Mouse (Mus musculus) MEL (cell line): ENCODE data around the gene Fstl3. TPM values are rescaled to one million over a fixed set of nuclear protein-coding genes. Genes with fewer than 3 reads are reported as not detected.
A peak's percentile ranks its signal among the peaks of the same experiment; 100 is the strongest.

Experiments used
- DNase-seq: peaks from one replicate; pipeline ENCODE4 v3.0.0; 2011; ENCODE audit warnings: low read depth, low spot score
- H3K27ac ChIP-seq: 2 replicates; pipeline ENCODE4 v1.5.1; 2012; ENCODE audit warnings: low read depth, mild to moderate bottlenecking, control low read depth, low read length, moderate library complexity; ENCODE audit not compliant: control insufficient read depth
- H3K27me3 ChIP-seq, 2 experiments: fragments of 150-350 bp in 1 of 2; sonication (generic) in 1 of 2; 2 replicates each; pipeline ENCODE4 v1.6.1; 2012; ENCODE audit warnings: low read length in 2 of 2, mild to moderate bottlenecking in 2 of 2, improper control_type of control experiment in 1 of 2, moderate library complexity in 1 of 2; ENCODE audit not compliant: insufficient read depth in 2 of 2, control insufficient read depth in 1 of 2
- H3K36me3 ChIP-seq, 2 experiments: 2 replicates each; pipeline ENCODE4 v1.6.1; 2012 to 2014; ENCODE audit warnings: low read length in 2 of 2, improper control_type of control experiment in 1 of 2, inconsistent platforms in 1 of 2, mild to moderate bottlenecking in 1 of 2; ENCODE audit not compliant: insufficient read depth in 2 of 2, control insufficient read depth in 1 of 2
- H3K4me1 ChIP-seq, 2 experiments: fragments of 150-350 bp in 1 of 2; sonication (generic) in 1 of 2; 2 replicates each; pipeline ENCODE4 v1.6.1; 2012; ENCODE audit warnings: low read length in 2 of 2, improper control_type of control experiment in 1 of 2, mild to moderate bottlenecking in 1 of 2; ENCODE audit not compliant: insufficient read depth in 2 of 2, control insufficient read depth in 1 of 2
- H3K4me3 ChIP-seq, 2 experiments: fragments of 150-350 bp in 1 of 2; sonication (generic) in 1 of 2; 2 replicates each; pipeline ENCODE4 v1.5.1; 2012; ENCODE audit warnings: low read depth in 2 of 2, low read length in 2 of 2, mild to moderate bottlenecking in 2 of 2, moderate library complexity in 2 of 2, control low read depth in 1 of 2, improper control_type of control experiment in 1 of 2; ENCODE audit not compliant: control insufficient read depth in 1 of 2, insufficient read depth in 1 of 2
- H3K79me2 ChIP-seq: 2 replicates; pipeline ENCODE4 v1.6.1; 2012; ENCODE audit warnings: mild to moderate bottlenecking, low read length, moderate library complexity; ENCODE audit not compliant: control insufficient read depth, poor library complexity, insufficient read depth
- H3K9ac ChIP-seq: 2 replicates; pipeline ENCODE4 v1.6.1; 2012; ENCODE audit warnings: low read depth, mild to moderate bottlenecking, control low read depth, low read length, moderate library complexity; ENCODE audit not compliant: control insufficient read depth, poor library complexity, severe bottlenecking
- H3K9me3 ChIP-seq: fragments of 150-350 bp; sonication (generic); replicated peaks from 2 replicates; pipeline ENCODE4 v1.6.1; 2012; ENCODE audit warnings: mild to moderate bottlenecking, low read length, improper control_type of control experiment, moderate library complexity; ENCODE audit not compliant: insufficient read depth
- BHLHE40 ChIP-seq: IDR thresholded peaks from 2 replicates; pipeline ENCODE4 v1.6.1; 2012; ENCODE audit warnings: low read depth, mild to moderate bottlenecking, inconsistent platforms, low read length, improper control_type of control experiment, borderline replicate concordance
- CTCF ChIP-seq, 3 experiments: IDR thresholded peaks in 2 of 3; conservative IDR thresholded peaks in 1 of 3; 2 replicates each; pipeline ENCODE4 v1.5.1; 2011 to 2012; ENCODE audit warnings: low read length in 3 of 3, low read depth in 2 of 3, mild to moderate bottlenecking in 2 of 3, improper control_type of control experiment in 1 of 3, inconsistent platforms in 1 of 3, mixed read lengths in 1 of 3, moderate library complexity in 1 of 3; ENCODE audit not compliant: control insufficient read depth in 1 of 3, insufficient read depth in 1 of 3, poor library complexity in 1 of 3, severe bottlenecking in 1 of 3
- E2F4 ChIP-seq: IDR thresholded peaks from 2 replicates; pipeline ENCODE4 v1.6.1; 2011; ENCODE audit warnings: low read depth, low read length, improper control_type of control experiment, borderline replicate concordance
- GATA1 ChIP-seq: IDR thresholded peaks from 2 replicates; pipeline ENCODE4 v1.6.1; 2011; ENCODE audit warnings: low read depth, low read length, improper control_type of control experiment
- HCFC1 ChIP-seq: IDR thresholded peaks from 2 replicates; pipeline ENCODE4 v1.6.1; 2012; ENCODE audit warnings: low read depth, mild to moderate bottlenecking, inconsistent platforms, low read length, improper control_type of control experiment, moderate library complexity
- JUND ChIP-seq: IDR thresholded peaks from 2 replicates; pipeline ENCODE4 v1.6.1; 2011; ENCODE audit warnings: low read depth, mild to moderate bottlenecking, improper control_type of control experiment, low read length
- KAT2A ChIP-seq: conservative IDR thresholded peaks from 2 replicates; pipeline ENCODE4 v1.6.1; 2012; ENCODE audit warnings: low read depth, low read length, improper control_type of control experiment, inconsistent platforms
- MAFK ChIP-seq: IDR thresholded peaks from 2 replicates; pipeline ENCODE4 v1.6.1; 2011; ENCODE audit warnings: low read depth, mild to moderate bottlenecking, low read length, improper control_type of control experiment, borderline replicate concordance
- MAX ChIP-seq: IDR thresholded peaks from 2 replicates; pipeline ENCODE4 v1.6.1; 2011; ENCODE audit warnings: low read length, improper control_type of control experiment
- MXI1 ChIP-seq: IDR thresholded peaks from 2 replicates; pipeline ENCODE4 v1.6.1; 2011; ENCODE audit warnings: mild to moderate bottlenecking, low read depth, low read length, improper control_type of control experiment
- POLR2AphosphoS5 ChIP-seq: IDR thresholded peaks from 2 replicates; pipeline ENCODE4 v1.6.1; 2012; ENCODE audit warnings: low read depth, borderline replicate concordance, mild to moderate bottlenecking, inconsistent platforms, low read length, moderate library complexity, mixed read lengths
- RAD21 ChIP-seq: IDR thresholded peaks from 2 replicates; pipeline ENCODE4 v1.6.1; 2011; ENCODE audit warnings: mild to moderate bottlenecking, low read depth, low read length, improper control_type of control experiment
- RCOR1 ChIP-seq: IDR thresholded peaks from 2 replicates; pipeline ENCODE4 v1.6.1; 2012; ENCODE audit warnings: low read depth, mild to moderate bottlenecking, inconsistent platforms, low read length, improper control_type of control experiment
- SMC3 ChIP-seq: IDR thresholded peaks from 2 replicates; pipeline ENCODE4 v1.6.1; 2011; ENCODE audit warnings: low read depth, low read length, improper control_type of control experiment
- TBP ChIP-seq: IDR thresholded peaks from 2 replicates; pipeline ENCODE4 v1.8.0; 2011; ENCODE audit warnings: low read depth, low read length, improper control_type of control experiment
- ZMIZ1 ChIP-seq: IDR thresholded peaks from 2 replicates; pipeline ENCODE4 v1.6.1; 2012; ENCODE audit warnings: low read depth, mild to moderate bottlenecking, inconsistent platforms, low read length, improper control_type of control experiment, moderate library complexity
- polyA plus RNA-seq, 2 experiments: library from polyadenylated mRNA; stranded (reverse) in 1 of 2; unstranded in 1 of 2; fragments of >175 nt in 1 of 2; fragments of >200 nt in 1 of 2; gene quantifications; 2 replicates each; pipeline versions ENCODE4 v1.2.1 to v1.2.4; 2012; ENCODE audit warnings: low replicate concordance in 2 of 2, low read depth in 1 of 2; ENCODE audit not compliant: insufficient read length in 2 of 2, insufficient read depth in 1 of 2, missing spikeins in 1 of 2
- total RNA-seq: library from RNA; depleted of rRNA; stranded (reverse); fragments of 300-350 nt; gene quantifications from 2 replicates; pipeline ENCODE4 v1.2.3, GENCODE M21; 2012

Fstl3 gene
- total and polyA plus RNA-seq, 3 experiments = 4.3 to 7.1 TPM; not detected in 1

GRCm38 (mm10) chr10:79736706-79737105 lies 40.4 kb upstream of the Fstl3 start:
- no peak for TF ChIP-seq RCOR1
- TF ChIP-seq, all 39 proteins: peak for 0
- Histone ChIP-seq H3K4me1 (no peaks in the 10 kb centered on the region), H3K36me3 (no peaks in the 10 kb centered on the region; a peak in 1 of 4 replicates), H3K9ac (no peak overlapping the region), H3K79me2 (no peaks in the 10 kb centered on the region), H3K27me3 (no peaks in the 10 kb centered on the region), H3K9me3 (no peaks in the 10 kb centered on the region), H3K4me3 (no peak overlapping the region), H3K27ac (no peak overlapping the region)
- no peak for DNase-seq

- no peaks in the 10 kb centered on the region; a peak in 1 of 4 replicates for H3K36me3 ChIP-seq
- no peaks in the 10 kb centered on the region for H3K4me1 ChIP-seq
- no peak overlapping the region for H3K9ac ChIP-seq
- H3K9me3 ChIP-seq = no peaks in the 10 kb centered on the region
- H3K27me3 ChIP-seq = no peaks in the 10 kb centered on the region
- H3K27ac ChIP-seq = no peak overlapping the region
- no peaks in the 10 kb centered on the region for H3K79me2 ChIP-seq
- peak; percentile 47 for DNase-seq
- TF ChIP-seq RAD21 (peak; percentile 4), CTCF (IDR thresholded peaks at IDR 0.05 in 2 of 3, conservative IDR thresholded peaks at IDR 0.05 in 1 of 3; ENCODE audit: control insufficient read depth in 1 of 3, insufficient read depth in 1 of 3, low read depth in 2 of 3, low read length in 3 of 3, poor library complexity in 1 of 3, severe bottlenecking in 1 of 3) (peak; percentile 57 to 77 (median 60)), RCOR1 (no peak)
- TF ChIP-seq, all 39 proteins: peak for 2
- no peak overlapping the region for H3K4me3 ChIP-seq
These were observed 38.8 kb upstream of the Fstl3 start for GRCm38 (mm10) chr10:79738259-79738658.

GRCm38 (mm10) chr10:79739234-79739633 lies 37.8 kb upstream of the Fstl3 start:
- Histone ChIP-seq H3K9me3 (no peaks in the 10 kb centered on the region), H3K36me3 (no peaks in the 10 kb centered on the region; a peak in 1 of 4 replicates), H3K79me2 (no peaks in the 10 kb centered on the region), H3K9ac (no peak overlapping the region), H3K27ac (no peak overlapping the region), H3K4me3 (no peak overlapping the region), H3K27me3 (no peaks in the 10 kb centered on the region), H3K4me1 (no peaks in the 10 kb centered on the region)
- no peak for TF ChIP-seq GATA1
- no peak for TF ChIP-seq E2F4
- no peak for TF ChIP-seq MXI1
- no peak for TF ChIP-seq ZMIZ1
- TF ChIP-seq CTCF (IDR thresholded peaks at IDR 0.05 in 2 of 3, conservative IDR thresholded peaks at IDR 0.05 in 1 of 3; ENCODE audit: control insufficient read depth in 1 of 3, insufficient read depth in 1 of 3, low read depth in 2 of 3, low read length in 3 of 3, poor library complexity in 1 of 3, severe bottlenecking in 1 of 3) = no peak
- TF ChIP-seq POLR2AphosphoS5 = no peak
- TF ChIP-seq KAT2A = no peak
- no peak for TF ChIP-seq SMC3
- no peak for TF ChIP-seq RCOR1
- no peak for TF ChIP-seq HCFC1
- TF ChIP-seq RAD21 = no peak
- no peak for TF ChIP-seq JUND
- no peak for TF ChIP-seq TBP
- TF ChIP-seq MAX = no peak
- TF ChIP-seq MAFK = no peak
- no peak for TF ChIP-seq BHLHE40
- no peak for DNase-seq
